Mouse (Mus musculus) activated CD4-positive, CD25-positive, alpha-beta regulatory T cell, adult 9 weeks (primary cell): ENCODE data around the gene Plekho2. TPM values are rescaled to one million over a fixed set of nuclear protein-coding genes. Genes with fewer than 3 reads are reported as not detected.

Experiments
- polyA plus RNA-seq: library from polyadenylated mRNA; unstranded; fragments of 100-300 nt; shearing (Covaris generic); gene quantifications from one replicate; pipeline ENCODE4 v1.2.1, GENCODE M21; 2017

Gene Plekho2
- 91.5 TPM for polyA plus RNA-seq

GRCm38 (mm10) chr9:65579781-65580371 is at the start of gene Plekho2:
Gene Plekho2, minus strand, starts transcription at chr9:65580040.

GRCm38 (mm10) chr9:65629025-65629766 is 49.4 kb upstream of the Plekho2 start, which contains the start of gene Rbpms2:
Gene Rbpms2, plus strand, starts transcription at chr9:65629648.

GRCm38 (mm10) chr9:65586406-65587269 is 6.8 kb upstream of the Plekho2 start, which contains the start of gene Pif1:
Gene Pif1, plus strand, starts transcription at chr9:65587160.

GRCm38 (mm10) chr9:65519807-65520504 is 59.9 kb downstream of the Plekho2 start, which contains the start of gene Ankdd1a:
Gene Ankdd1a, minus strand, starts transcription at chr9:65520193.

Other genes starting within 250 kb of the Plekho2 start
- gene Pdcd7, start 233.9 kb downstream of the Plekho2 start, polyA plus RNA-seq: 3.6 TPM
- gene Ubap1l, start 219.0 kb downstream of the Plekho2 start, polyA plus RNA-seq: not detected
- not detected for gene Kbtbd13, start 188.4 kb downstream of the Plekho2 start, polyA plus RNA-seq
- not detected for gene Rasl12, start 181.5 kb downstream of the Plekho2 start, polyA plus RNA-seq
- gene Slc51b, start 157.1 kb downstream of the Plekho2 start, polyA plus RNA-seq: not detected
- 45.0 TPM for gene Mtfmt, start 144.3 kb downstream of the Plekho2 start, polyA plus RNA-seq
- gene Spg21, start 119.1 kb downstream of the Plekho2 start, polyA plus RNA-seq: 86.3 TPM
- gene Ankdd1a, start 59.8 kb downstream of the Plekho2 start, polyA plus RNA-seq: not detected
- 0.35 TPM for gene Pif1, start 7.1 kb upstream of the Plekho2 start, polyA plus RNA-seq
- gene Rbpms2, start 49.6 kb upstream of the Plekho2 start, polyA plus RNA-seq: 0.95 TPM
- gene Oaz2, start 88.0 kb upstream of the Plekho2 start, polyA plus RNA-seq: 135 TPM
- gene Zfp609, start 247.5 kb upstream of the Plekho2 start, polyA plus RNA-seq: 5.0 TPM